Mouse (Mus musculus): ENCODE data around the gene Trpm6. TPM values are rescaled to one million over a fixed set of nuclear protein-coding genes. Genes with fewer than 3 reads are reported as not detected.
A peak's percentile ranks its signal among the peaks of the same experiment; 100 is the strongest.

The Trpm6 gene
- total RNA-seq, 1 experiment from 2014 or later = 0.65 TPM

- ATAC-seq (replicated peaks in 1 of 2; ENCODE audit: insufficient read depth in 1 of 2, low FRiP score in 2 of 2, low TSS enrichment in 1 of 2, low read depth in 1 of 2, poor library complexity in 2 of 2, severe bottlenecking in 2 of 2) = no peak
These were observed 7.9 kb downstream of the Trpm6 start for GRCm38 (mm10) chr19:18757706-18758105.

GRCm38 (mm10) chr19:18758269-18758668 is 8.5 kb downstream of the Trpm6 start:
- no peak for ATAC-seq (replicated peaks in 1 of 2; ENCODE audit: insufficient read depth in 1 of 2, low FRiP score in 2 of 2, low TSS enrichment in 1 of 2, low read depth in 1 of 2, poor library complexity in 2 of 2, severe bottlenecking in 2 of 2)

- ATAC-seq (replicated peaks in 1 of 2; ENCODE audit: insufficient read depth in 1 of 2, low FRiP score in 2 of 2, low TSS enrichment in 1 of 2, low read depth in 1 of 2, poor library complexity in 2 of 2, severe bottlenecking in 2 of 2) = no peak
These were observed 9.1 kb downstream of the Trpm6 start for GRCm38 (mm10) chr19:18758916-18759315.

- no peak for ATAC-seq (replicated peaks in 1 of 2; ENCODE audit: insufficient read depth in 1 of 2, low FRiP score in 2 of 2, low TSS enrichment in 1 of 2, low read depth in 1 of 2, poor library complexity in 2 of 2, severe bottlenecking in 2 of 2)
These were observed 16.6 kb downstream of the Trpm6 start for GRCm38 (mm10) chr19:18766399-18766798.

- peak in 1 of 2 experiments; percentile 37; a peak in 1 of 4 replicates for ATAC-seq (replicated peaks in 1 of 2; ENCODE audit: insufficient read depth in 1 of 2, low FRiP score in 2 of 2, low TSS enrichment in 1 of 2, low read depth in 1 of 2, poor library complexity in 2 of 2, severe bottlenecking in 2 of 2)
These were observed 21.3 kb downstream of the Trpm6 start for GRCm38 (mm10) chr19:18771048-18771447.

- ATAC-seq (replicated peaks in 1 of 2; ENCODE audit: insufficient read depth in 1 of 2, low FRiP score in 2 of 2, low TSS enrichment in 1 of 2, low read depth in 1 of 2, poor library complexity in 2 of 2, severe bottlenecking in 2 of 2) = no peak
These were observed 21.8 kb downstream of the Trpm6 start for GRCm38 (mm10) chr19:18771561-18771960.

- ATAC-seq (replicated peaks in 1 of 2; ENCODE audit: insufficient read depth in 1 of 2, low FRiP score in 2 of 2, low TSS enrichment in 1 of 2, low read depth in 1 of 2, poor library complexity in 2 of 2, severe bottlenecking in 2 of 2) = no peak
These were observed 23.2 kb downstream of the Trpm6 start for GRCm38 (mm10) chr19:18772888-18773488.

GRCm38 (mm10) chr19:18774085-18774484 is 24.3 kb downstream of the Trpm6 start:
- no peak for ATAC-seq (replicated peaks in 1 of 2; ENCODE audit: insufficient read depth in 1 of 2, low FRiP score in 2 of 2, low TSS enrichment in 1 of 2, low read depth in 1 of 2, poor library complexity in 2 of 2, severe bottlenecking in 2 of 2)

- no peak for ATAC-seq (replicated peaks in 1 of 2; ENCODE audit: insufficient read depth in 1 of 2, low FRiP score in 2 of 2, low TSS enrichment in 1 of 2, low read depth in 1 of 2, poor library complexity in 2 of 2, severe bottlenecking in 2 of 2)
These were observed 49.9 kb downstream of the Trpm6 start for GRCm38 (mm10) chr19:18799646-18800045.

- no peak for ATAC-seq (replicated peaks in 1 of 2; ENCODE audit: insufficient read depth in 1 of 2, low FRiP score in 2 of 2, low TSS enrichment in 1 of 2, low read depth in 1 of 2, poor library complexity in 2 of 2, severe bottlenecking in 2 of 2)
These were observed 61.5 kb downstream of the Trpm6 start for GRCm38 (mm10) chr19:18811264-18811663.

- ATAC-seq (replicated peaks in 1 of 2; ENCODE audit: insufficient read depth in 1 of 2, low FRiP score in 2 of 2, low TSS enrichment in 1 of 2, low read depth in 1 of 2, poor library complexity in 2 of 2, severe bottlenecking in 2 of 2) = no peak
These were observed 65.4 kb downstream of the Trpm6 start for GRCm38 (mm10) chr19:18815170-18815569.

GRCm38 (mm10) chr19:18817425-18817824 is 67.6 kb downstream of the Trpm6 start:
- no peak for ATAC-seq (replicated peaks in 1 of 2; ENCODE audit: insufficient read depth in 1 of 2, low FRiP score in 2 of 2, low TSS enrichment in 1 of 2, low read depth in 1 of 2, poor library complexity in 2 of 2, severe bottlenecking in 2 of 2)

GRCm38 (mm10) chr19:18828601-18829000 is 78.8 kb downstream of the Trpm6 start:
- ATAC-seq (replicated peaks in 1 of 2; ENCODE audit: insufficient read depth in 1 of 2, low FRiP score in 2 of 2, low TSS enrichment in 1 of 2, low read depth in 1 of 2, poor library complexity in 2 of 2, severe bottlenecking in 2 of 2) = no peak

- no peak for ATAC-seq (replicated peaks in 1 of 2; ENCODE audit: insufficient read depth in 1 of 2, low FRiP score in 2 of 2, low TSS enrichment in 1 of 2, low read depth in 1 of 2, poor library complexity in 2 of 2, severe bottlenecking in 2 of 2)
These were observed 81.4 kb downstream of the Trpm6 start for GRCm38 (mm10) chr19:18831196-18831595.

- peak; percentile 78 to 89 for ATAC-seq (replicated peaks in 1 of 2; ENCODE audit: insufficient read depth in 1 of 2, low FRiP score in 2 of 2, low TSS enrichment in 1 of 2, low read depth in 1 of 2, poor library complexity in 2 of 2, severe bottlenecking in 2 of 2)
These were observed 85.2 kb downstream of the Trpm6 start for GRCm38 (mm10) chr19:18834971-18835370.

GRCm38 (mm10) chr19:18841789-18842562 is 92.2 kb downstream of the Trpm6 start:
- ATAC-seq (replicated peaks in 1 of 2; ENCODE audit: insufficient read depth in 1 of 2, low FRiP score in 2 of 2, low TSS enrichment in 1 of 2, low read depth in 1 of 2, poor library complexity in 2 of 2, severe bottlenecking in 2 of 2) = no peak

- ATAC-seq (replicated peaks in 1 of 2; ENCODE audit: insufficient read depth in 1 of 2, low FRiP score in 2 of 2, low TSS enrichment in 1 of 2, low read depth in 1 of 2, poor library complexity in 2 of 2, severe bottlenecking in 2 of 2) = no peak
These were observed 92.8 kb downstream of the Trpm6 start for GRCm38 (mm10) chr19:18842626-18843025.

- ATAC-seq (replicated peaks in 1 of 2; ENCODE audit: insufficient read depth in 1 of 2, low FRiP score in 2 of 2, low TSS enrichment in 1 of 2, low read depth in 1 of 2, poor library complexity in 2 of 2, severe bottlenecking in 2 of 2) = no peak
These were observed 96.6 kb downstream of the Trpm6 start for GRCm38 (mm10) chr19:18846336-18846735.

GRCm38 (mm10) chr19:18868311-18868710 is 118.5 kb downstream of the Trpm6 start:
- ATAC-seq (replicated peaks in 1 of 2; ENCODE audit: insufficient read depth in 1 of 2, low FRiP score in 2 of 2, low TSS enrichment in 1 of 2, low read depth in 1 of 2, poor library complexity in 2 of 2, severe bottlenecking in 2 of 2) = no peak

Measured in hematopoietic stem cell, adult 5-6 weeks (primary cell).